Mouse (Mus musculus) bone marrow, adult 2 months (tissue): ENCODE data around the gene Gm826.

Source experiments
- CTCF ChIP-seq: fragments of 200-500 bp; IDR thresholded peaks from 2 replicates; pipeline ENCODE4 v1.5.1; 2011; ENCODE audit warnings: low read length, control low read depth; ENCODE audit not compliant: control insufficient read depth, insufficient read depth
- POLR2A ChIP-seq: fragments of 200-500 bp; IDR thresholded peaks from 2 replicates; pipeline ENCODE4 v1.6.1; 2011; ENCODE audit warnings: low read depth, mild to moderate bottlenecking, control low read depth, low read length, borderline replicate concordance; ENCODE audit not compliant: control insufficient read depth

GRCm38 (mm10) chr2:160383418-160383817 lies 49.5 kb upstream of the Gm826 start:
- TF ChIP-seq CTCF (no peak), POLR2A (no peak)
